Mouse (Mus musculus) neural tube, embryonic 14.5 days (tissue): ENCODE results near the gene Dnmt1. TPM values are rescaled to one million over a fixed set of nuclear protein-coding genes. Genes with fewer than 3 reads are reported as not detected.

Source experiments
- ATAC-seq: fragments of 200-750 bp; cut with Nextera tagmentation; 2 replicates; pipeline ENCODE4 v1.8.0; 2017; ENCODE audit warnings: low read depth, mild to moderate bottlenecking, moderate TSS enrichment, moderate library complexity
- H3K27ac ChIP-seq: fragments of 300-500 bp; sonication (generic); 2 replicates; pipeline ENCODE4 v1.5.1; 2014; ENCODE audit warnings: low read depth, mild to moderate bottlenecking, control low read depth, low read length, moderate library complexity, mixed read lengths
- H3K27me3 ChIP-seq: fragments of 300-500 bp; sonication (generic); 2 replicates; pipeline ENCODE4 v1.6.1; 2014; ENCODE audit warnings: low read length; ENCODE audit not compliant: control insufficient read depth, insufficient read depth
- H3K36me3 ChIP-seq: fragments of 300-500 bp; sonication (generic); 2 replicates; pipeline ENCODE4 v1.6.1; 2014; ENCODE audit warnings: low read length, mixed read lengths; ENCODE audit not compliant: control insufficient read depth, insufficient read depth
- H3K4me1 ChIP-seq: fragments of 300-500 bp; sonication (generic); 2 replicates; pipeline ENCODE4 v1.6.1; 2014; ENCODE audit warnings: low read length; ENCODE audit not compliant: control insufficient read depth, insufficient read depth
- H3K4me2 ChIP-seq: fragments of 300-500 bp; sonication (generic); 2 replicates; pipeline ENCODE4 v1.6.1; 2014; ENCODE audit warnings: mild to moderate bottlenecking, low read depth, low read length, control low read depth
- H3K4me3 ChIP-seq: fragments of 300-500 bp; sonication (generic); 2 replicates; pipeline ENCODE4 v1.5.1; 2014; ENCODE audit warnings: low read depth, low read length, control low read depth, mixed read lengths
- H3K9ac ChIP-seq: fragments of 300-500 bp; sonication (generic); replicated peaks from 2 replicates; pipeline ENCODE4 v1.6.1; 2014; ENCODE audit warnings: low read depth, mild to moderate bottlenecking, control low read depth, low read length, mixed read lengths
- H3K9me3 ChIP-seq: fragments of 300-500 bp; sonication (generic); 2 replicates; pipeline ENCODE4 v1.6.1; 2016; ENCODE audit warnings: low read length; ENCODE audit not compliant: control insufficient read depth
- WGBS: fragments of 180-500 bp; shearing (Covaris S2); extraction: QIAGEN DNeasy Blood & Tissue Kit; methylation state at CpG from one replicate; pipeline ENCODE4 v1.1.7; 2014; 5-methylcytosine and 5-hydroxymethylcytosine counted together
- polyA plus RNA-seq: library from polyadenylated mRNA; unstranded; fragments of >200 nt; fragmentation: Nextera tagmentation; extraction: Ambion mirVana; gene quantifications from 2 replicates; pipeline ENCODE4 v1.2.1, GENCODE M21; 2014

The Dnmt1 gene
- polyA plus RNA-seq, 1 experiment from 2014 or later: 41.1 TPM

DNA sequence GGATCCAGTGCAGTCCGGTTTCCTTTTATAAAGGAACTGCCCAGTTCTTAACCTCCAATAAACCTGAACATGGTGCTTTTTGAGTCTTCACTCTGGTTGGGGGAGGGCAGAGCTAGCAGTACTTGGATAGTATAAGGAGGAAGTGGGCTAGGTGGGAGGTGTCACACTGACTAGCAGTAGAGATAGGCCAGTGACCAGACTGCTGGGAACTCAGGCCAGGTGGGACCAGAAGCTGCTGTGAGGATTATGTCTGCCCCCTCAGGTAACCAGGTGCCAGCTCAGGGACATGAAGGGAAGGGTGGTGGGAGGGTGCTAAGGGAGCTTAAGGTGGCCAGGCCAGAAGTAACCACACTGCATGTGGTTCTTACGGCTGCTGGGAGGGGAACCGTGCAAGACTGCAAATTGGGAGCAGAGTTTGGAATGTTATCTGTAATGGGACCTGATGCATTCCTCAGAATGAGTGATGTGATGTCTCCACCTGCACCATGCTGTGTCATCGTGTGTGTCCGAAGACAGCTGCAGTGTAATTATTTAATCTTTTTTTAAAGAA is 67.5 kb downstream of the Dnmt1 start:
- Histone ChIP-seq H3K27ac (no peak overlapping the region), H3K9me3 (no peaks in the 10 kb centered on the region), H3K4me2 (no peak overlapping the region), H3K4me1 (peaks cover 4% of the 10 kb centered on the region), H3K27me3 (no peaks in the 10 kb centered on the region), H3K9ac (no peak overlapping the region), H3K4me3 (no peak overlapping the region), H3K36me3 (peaks cover 61% of the 10 kb centered on the region)
- 80% methylated on average over 5 of the region's 5 CpGs for WGBS
- ATAC-seq: no peak

DNA sequence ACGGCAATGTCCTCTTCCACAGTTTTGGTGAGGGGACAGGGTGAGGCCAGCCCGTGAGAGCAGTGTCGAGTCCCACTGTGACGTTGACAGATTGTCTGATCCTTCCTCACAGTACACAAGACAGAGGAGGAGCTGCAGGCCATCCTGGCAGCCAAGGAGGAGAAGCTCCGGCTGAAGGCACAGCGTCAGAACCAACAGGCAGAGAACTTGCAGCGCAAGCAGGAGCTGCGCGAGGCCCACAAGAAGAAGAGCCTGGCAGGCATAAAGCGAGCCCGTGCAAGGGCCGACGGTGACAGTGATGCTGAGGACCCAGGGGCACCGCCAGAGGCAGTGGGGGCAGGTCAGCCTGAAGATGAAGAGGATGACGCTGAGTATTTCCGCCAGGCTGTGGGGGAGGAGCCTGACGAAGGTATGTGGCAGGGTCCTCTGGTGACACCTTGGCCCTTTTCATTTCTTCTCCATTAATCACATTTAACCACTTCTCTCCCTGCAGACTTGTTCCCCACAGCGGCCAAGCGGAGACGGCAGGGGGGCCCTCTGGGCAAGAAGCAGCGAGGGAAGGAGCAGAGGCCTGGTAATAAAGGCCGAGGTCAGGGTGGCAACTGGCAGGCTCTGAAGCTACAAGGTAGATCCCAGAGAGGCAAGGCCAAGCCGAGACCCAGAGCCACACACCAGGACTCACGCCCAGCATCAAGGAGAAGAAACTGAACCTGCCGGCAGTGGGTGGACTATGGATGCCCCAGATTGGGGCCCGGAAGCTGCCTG is 68.2 kb downstream of the Dnmt1 start:
- Histone ChIP-seq H3K27ac (no peak overlapping the region), H3K36me3 (peaks cover 61% of the 10 kb centered on the region), H3K4me1 (peaks cover 4% of the 10 kb centered on the region), H3K9me3 (no peaks in the 10 kb centered on the region), H3K27me3 (no peaks in the 10 kb centered on the region), H3K9ac (no peak overlapping the region), H3K4me3 (no peak overlapping the region), H3K4me2 (no peak overlapping the region)
- no peak for ATAC-seq
- WGBS: 82% methylated on average over 26 of the region's 26 CpGs

DNA sequence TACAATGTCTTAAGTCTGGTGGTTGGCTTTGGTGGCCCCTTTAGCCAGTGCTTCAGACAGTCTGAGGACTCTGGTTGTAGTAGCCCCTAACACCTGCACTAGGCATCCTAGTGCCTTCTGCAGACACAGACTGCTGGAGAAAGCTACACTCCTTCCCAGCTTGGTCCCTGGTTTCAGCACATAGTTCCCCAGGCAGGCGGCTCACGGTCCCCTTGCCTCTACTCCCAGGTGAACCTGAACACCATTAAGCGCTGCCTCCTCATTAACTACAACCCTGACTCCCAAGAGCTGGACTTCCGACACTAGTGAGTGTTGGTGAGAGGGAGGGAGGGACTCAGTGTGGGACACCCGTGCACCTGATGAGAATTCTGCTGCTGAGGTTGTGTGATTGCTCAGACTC is 69.3 kb downstream of the Dnmt1 start:
- H3K27ac ChIP-seq: no peak overlapping the region
- H3K9me3 ChIP-seq: no peaks in the 10 kb centered on the region
- ATAC-seq: no peak
- H3K36me3 ChIP-seq: peaks cover 51% of the 10 kb centered on the region
- H3K9ac ChIP-seq: no peak overlapping the region
- peaks cover 4% of the 10 kb centered on the region for H3K4me1 ChIP-seq
- WGBS: 91% methylated on average over 5 of the region's 5 CpGs
- H3K27me3 ChIP-seq: no peaks in the 10 kb centered on the region
- H3K4me3 ChIP-seq: no peak overlapping the region
- H3K4me2 ChIP-seq: no peak overlapping the region

DNA sequence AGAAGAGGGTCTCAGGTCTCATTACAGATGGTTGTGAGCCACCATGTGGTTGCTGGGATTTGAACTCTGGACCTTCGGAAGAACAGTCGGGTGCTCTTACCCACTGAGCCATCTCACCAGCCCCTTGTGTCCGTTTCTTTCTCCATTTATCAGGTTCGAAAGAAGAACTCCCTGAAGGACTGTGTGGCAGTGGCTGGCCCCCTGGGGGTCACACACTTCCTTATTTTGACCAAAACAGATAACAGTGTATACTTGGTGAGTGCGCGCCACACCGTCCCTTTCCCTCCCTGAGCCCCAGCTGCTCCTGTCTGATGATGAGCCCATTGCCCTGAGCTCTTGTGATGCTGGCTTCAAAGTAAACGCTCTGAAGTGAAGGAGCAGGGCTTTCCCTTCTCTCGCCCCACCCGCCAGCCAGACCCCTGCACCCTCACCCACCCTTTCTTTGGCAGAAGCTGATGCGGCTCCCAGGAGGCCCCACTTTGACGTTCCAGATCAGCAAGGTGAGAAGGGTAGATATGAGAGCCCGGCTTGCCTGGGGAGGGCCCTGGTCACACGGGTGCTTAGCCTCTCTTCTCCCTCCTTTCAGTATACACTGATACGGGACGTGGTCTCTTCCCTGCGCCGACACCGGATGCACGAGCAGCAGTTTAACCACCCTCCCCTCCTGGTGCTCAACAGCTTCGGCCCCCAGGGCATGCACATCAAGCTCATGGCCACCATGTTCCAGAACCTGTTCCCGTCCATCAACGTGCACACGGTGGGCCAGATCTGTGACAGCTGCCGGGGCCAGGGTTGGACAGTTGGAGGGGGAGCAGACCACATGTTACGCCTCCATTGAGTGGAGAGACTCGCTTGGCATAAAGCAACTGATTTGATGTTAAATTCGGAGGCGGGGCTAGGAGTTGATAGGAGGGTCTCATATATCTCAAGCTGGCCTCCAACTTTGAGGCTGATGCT is 70.2 kb downstream of the Dnmt1 start:
- H3K9ac ChIP-seq: no peak overlapping the region
- H3K4me2 ChIP-seq: peak overlapping the region; percentile 88
- no peaks in the 10 kb centered on the region for H3K9me3 ChIP-seq
- H3K27ac ChIP-seq: no peak overlapping the region
- H3K36me3 ChIP-seq: peaks cover 42% of the 10 kb centered on the region
- H3K4me3 ChIP-seq: no peak overlapping the region; the same call in 1 of the 2 replicates
- ATAC-seq: no peak
- H3K27me3 ChIP-seq: no peaks in the 10 kb centered on the region
- 89% methylated on average over 29 of the region's 29 CpGs for WGBS
- H3K4me1 ChIP-seq: peaks cover 4% of the 10 kb centered on the region

DNA sequence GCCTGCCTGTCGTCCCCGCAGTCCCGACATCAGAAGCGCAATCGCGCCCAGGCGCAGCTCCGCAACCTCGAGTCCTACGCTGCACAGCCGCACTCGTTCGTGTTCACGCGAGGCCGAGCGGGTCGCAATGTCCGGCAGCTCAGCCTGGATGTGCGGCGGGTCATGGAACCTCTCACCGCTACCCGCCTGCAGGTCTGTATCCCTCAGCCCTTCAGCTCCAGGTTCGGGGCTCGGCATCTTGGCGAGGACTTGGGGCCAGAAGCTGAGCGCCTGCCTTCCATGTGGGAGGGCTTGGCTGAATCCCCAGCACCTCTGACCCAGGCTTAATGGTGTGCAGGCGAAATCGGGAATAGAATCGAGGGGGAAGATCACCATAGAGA is 71.3 kb downstream of the Dnmt1 start:
- peak overlapping the region; percentile 72 for H3K9ac ChIP-seq
- H3K4me2 ChIP-seq: peak overlapping the region; percentile 88
- H3K27ac ChIP-seq: peak overlapping the region; percentile 96
- H3K9me3 ChIP-seq: no peaks in the 10 kb centered on the region
- H3K4me3 ChIP-seq: peak overlapping the region; percentile 92
- peaks cover 31% of the 10 kb centered on the region for H3K36me3 ChIP-seq
- H3K27me3 ChIP-seq: no peaks in the 10 kb centered on the region
- H3K4me1 ChIP-seq: peaks cover 4% of the 10 kb centered on the region
- no peak for ATAC-seq
- under 1% methylated on average over 30 of the region's 30 CpGs for WGBS

DNA sequence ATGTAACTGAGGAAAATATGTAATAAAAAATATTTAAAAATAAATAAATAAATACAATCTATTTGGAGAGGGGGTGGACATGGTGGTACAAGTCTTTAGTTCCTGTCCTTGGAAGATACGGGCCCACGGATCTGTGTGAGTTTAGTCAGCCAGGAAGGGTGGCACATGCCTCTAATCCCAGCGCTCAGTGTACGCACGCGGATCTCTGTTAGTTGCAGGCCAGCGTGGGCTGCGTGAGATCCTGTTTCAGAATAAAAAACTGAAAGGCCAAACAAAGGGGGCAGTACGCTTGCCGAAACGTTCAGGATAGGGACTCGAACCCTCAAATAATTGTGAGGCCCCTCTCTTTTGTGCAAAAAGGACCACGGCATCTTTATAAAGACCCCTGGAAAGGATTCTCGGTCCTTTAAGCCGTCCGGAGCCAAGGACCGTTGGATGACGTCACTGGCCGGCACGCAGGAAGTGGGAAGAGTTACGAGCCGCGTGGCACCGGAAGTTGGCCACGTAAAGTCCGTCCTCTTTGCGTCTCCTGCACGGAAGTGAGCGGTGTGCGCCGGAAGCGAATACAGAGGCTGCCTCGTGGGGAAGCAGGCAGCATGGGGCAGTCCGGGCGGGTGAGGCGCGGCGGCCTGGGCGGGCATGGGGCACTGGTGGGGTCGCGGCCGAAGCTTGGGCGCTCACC is 71.8 kb downstream of the Dnmt1 start, which contains the start of gene Ppan:
Ppan (plus strand) TSS at position 472 of the 682 bp plus-strand sequence.
- H3K9me3 ChIP-seq: no peaks in the 10 kb centered on the region
- H3K4me1 ChIP-seq: peaks cover 4% of the 10 kb centered on the region
- peak within 1 kb of the TSS; percentile 92 for H3K4me3 ChIP-seq
- no peaks in the 10 kb centered on the region for H3K27me3 ChIP-seq
- H3K27ac ChIP-seq: peak within 1 kb of the TSS; percentile 96
- peak within 1 kb of the TSS; percentile 72 for H3K9ac ChIP-seq
- H3K4me2 ChIP-seq: peak within 1 kb of the TSS; percentile 88
- peaks cover 28% of the 10 kb centered on the region for H3K36me3 ChIP-seq
- ATAC-seq: peak; percentile 97
- WGBS: under 1% methylated on average over 43 of the region's 43 CpGs

DNA sequence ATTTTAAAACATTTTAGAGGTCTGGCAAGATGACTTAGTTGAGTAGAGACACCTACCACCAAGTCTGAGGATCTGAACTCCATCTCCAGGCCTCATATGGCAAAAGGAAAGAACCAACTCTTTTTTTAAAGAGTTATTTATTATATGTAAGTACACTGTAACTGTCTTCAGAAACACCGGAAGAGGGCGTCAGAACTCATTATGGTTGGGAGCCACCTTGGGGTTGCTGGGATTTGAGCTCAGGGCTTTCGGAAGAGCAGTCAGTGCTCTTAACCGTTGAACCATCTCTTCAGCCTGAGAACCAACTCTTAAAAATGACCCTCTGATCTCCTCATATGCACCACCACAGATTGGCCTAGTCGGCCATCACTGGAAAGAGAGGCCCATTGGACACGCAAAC is 72.5 kb downstream of the Dnmt1 start:
- Histone ChIP-seq H3K9ac (no peak overlapping the region), H3K9me3 (no peaks in the 10 kb centered on the region), H3K4me2 (peak overlapping the region; percentile 88), H3K27ac (peak overlapping the region; percentile 96), H3K4me3 (no peak overlapping the region), H3K27me3 (no peaks in the 10 kb centered on the region), H3K4me1 (peaks cover 4% of the 10 kb centered on the region), H3K36me3 (peaks cover 24% of the 10 kb centered on the region)
- ATAC-seq: no peak
- 87% methylated on average over 6 of the region's 6 CpGs for WGBS

DNA sequence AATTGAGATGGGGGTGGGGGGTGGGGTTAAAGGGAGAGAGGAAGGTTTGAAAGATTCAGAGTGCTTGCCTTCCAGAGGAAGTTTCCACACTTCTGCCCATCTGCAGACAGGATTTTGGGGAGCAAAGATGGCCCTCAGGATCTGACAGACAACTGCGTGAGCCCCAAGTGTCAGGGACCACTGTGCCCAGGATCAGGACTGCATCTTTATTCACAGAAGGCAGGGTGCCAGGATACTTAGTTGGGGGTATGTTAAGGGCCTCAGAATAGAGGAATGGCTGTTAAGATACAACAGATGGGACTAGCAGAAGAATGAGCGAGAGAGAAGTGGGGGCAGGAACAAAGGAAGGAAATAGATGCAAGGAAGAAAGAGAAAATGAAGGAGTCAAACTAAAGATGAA is 73.1 kb downstream of the Dnmt1 start:
- no peak overlapping the region for H3K4me2 ChIP-seq
- WGBS: 93% methylated on average over 2 of the region's 2 CpGs
- no peak overlapping the region for H3K4me3 ChIP-seq
- H3K9ac ChIP-seq: no peak overlapping the region
- H3K36me3 ChIP-seq: peaks cover 18% of the 10 kb centered on the region
- H3K9me3 ChIP-seq: no peaks in the 10 kb centered on the region
- ATAC-seq: no peak
- H3K4me1 ChIP-seq: peaks cover 4% of the 10 kb centered on the region
- H3K27ac ChIP-seq: no peak overlapping the region
- H3K27me3 ChIP-seq: no peaks in the 10 kb centered on the region
